Mouse (Mus musculus): ENCODE measurements at regions not wholly inside any gene's neighbourhood (a gene's known extent, or its start where the extent isn't known, plus 50 kb on each side); places are given as distances from the start of the nearest gene placed in this dataset.

DNA sequence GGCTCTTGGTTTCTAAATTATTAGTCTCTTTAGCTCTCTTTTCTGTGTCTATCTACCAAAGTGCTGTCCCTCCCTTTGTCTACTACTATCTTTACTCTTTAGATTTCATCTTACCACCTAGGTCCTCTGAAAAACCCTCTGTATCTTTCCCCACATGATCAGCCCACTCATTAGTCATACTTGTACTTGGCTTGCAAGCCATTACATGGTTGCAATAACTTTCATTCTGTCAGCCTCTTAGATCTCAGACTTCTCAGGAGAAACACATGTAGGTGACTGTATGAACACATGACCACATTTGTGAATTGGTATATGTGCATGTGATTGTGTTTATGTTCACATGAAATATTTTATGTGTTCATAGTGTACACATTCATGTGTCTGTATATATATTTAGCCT lies 83.3 kb upstream of the Agbl1 start:
- DNase-seq: no peak

DNA sequence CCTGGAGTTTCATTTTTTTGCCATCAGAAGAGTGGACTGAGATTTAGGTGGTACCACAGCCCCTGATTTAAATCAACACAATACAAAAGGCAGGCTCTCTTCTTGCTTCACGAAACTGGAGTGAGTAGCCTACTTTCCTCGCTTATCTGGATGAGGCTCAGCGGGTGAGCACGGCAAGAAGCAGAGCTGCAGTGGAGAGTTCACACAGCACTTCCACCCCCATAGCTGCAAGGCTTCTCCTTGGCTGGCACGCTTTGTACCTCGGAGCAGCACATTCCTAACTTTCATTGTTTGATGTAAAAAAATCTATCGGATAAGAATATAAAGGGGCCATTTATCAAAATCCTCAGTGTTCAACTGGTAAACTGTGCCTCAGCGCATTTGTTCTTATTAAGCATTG lies 72.8 kb upstream of the Agbl1 start:
- no peak for DNase-seq

DNA sequence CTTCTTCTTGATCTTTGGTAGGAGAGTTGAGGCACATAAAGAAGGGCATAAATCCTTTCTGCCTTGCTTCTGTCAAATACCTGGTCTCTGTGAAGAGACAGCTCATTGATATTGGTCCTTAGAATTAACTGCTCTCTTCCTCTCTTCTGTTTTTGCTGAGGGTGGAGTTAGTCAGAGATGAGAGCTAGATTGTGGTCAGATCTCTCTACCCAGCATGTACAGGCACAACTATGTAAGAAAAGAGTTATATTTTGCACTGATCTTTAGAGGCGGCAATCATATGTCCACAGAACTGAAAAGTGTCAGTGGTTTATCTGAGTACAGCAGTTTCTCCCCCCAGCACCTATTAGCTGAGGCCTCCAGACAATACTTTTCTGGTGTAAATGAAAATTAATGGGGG lies 65.5 kb upstream of the Agbl1 start:
- no peak for DNase-seq

DNA sequence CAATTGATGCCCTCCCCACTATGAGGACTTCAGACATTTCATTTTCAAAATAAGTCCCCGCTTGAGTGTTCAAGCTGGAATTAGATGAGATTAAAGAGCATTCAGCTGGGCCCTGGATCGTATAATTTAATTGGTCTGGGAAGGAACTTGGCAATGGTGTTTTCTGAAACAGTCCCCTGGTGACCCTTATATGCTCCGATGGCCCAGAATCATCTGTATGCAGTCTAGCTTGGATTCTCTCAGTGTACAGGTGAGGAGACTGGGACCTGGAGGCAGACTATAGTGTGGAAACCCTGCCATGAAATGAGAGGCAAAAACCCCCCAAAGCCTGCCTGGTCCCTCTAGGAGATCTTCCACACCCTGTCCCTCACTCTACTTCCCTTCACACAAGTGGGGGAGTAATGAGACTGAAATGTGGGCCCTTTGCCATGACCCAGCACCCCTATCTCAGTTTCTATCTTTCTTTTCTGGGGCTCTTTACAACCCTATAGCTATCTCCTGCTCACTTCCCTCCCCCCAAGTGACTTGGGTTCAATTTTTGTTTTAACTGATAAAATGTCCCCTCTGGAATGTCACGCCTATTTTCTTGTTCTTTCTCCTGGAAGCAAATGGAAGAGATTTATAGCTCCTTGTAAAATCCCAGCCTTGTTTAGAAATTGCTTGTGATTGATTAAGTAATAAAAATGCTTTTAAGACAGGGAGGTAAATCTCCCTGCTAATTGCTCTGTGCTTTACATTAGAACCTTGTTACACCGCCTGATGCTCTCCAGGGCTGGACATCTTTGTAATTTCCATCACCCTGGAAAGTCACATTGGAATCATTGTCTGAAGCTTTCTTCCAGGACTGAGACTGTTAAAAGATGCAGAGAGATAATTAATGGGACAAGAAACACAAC lies 64.7 kb upstream of the Agbl1 start:
- no peak for DNase-seq

DNA sequence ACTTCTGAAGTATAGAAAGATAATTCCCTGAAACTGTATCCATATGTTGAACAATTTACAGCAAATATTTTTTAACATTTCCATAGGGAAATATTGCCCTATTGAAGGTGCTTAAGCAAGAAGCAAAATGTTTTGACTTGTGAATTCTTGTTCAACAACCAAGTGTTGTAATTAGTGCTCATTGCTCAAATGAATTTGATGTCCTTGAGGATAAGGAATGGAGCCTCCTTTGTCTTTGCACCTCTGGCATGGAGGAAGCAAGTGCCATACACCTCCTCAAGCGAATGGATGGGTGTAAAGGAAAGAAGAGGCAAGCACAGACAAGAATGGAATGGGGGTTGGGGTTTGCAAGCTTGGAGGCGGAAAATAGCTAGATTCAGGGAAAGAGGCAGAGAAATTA lies 59.2 kb upstream of the Agbl1 start:
- no peak for DNase-seq

DNA sequence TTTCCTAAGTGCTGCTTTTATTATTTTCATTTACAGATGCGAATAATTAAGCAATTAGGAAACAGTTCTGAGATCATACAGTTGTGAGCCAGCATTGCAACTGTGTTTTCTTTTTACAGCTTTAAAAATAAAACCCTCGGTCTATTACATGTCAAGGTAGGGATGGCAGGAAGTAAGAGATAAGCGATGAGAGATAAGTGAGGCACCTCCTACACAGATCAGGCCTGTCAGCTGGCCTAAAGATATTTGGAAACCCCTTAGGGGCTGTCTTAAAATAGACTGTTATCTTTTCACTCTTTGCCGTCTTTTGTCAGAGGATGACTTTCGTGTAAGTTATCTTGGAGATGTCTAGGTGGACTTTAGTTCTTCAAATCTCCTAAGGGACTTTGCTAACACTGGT lies 53.5 kb upstream of the Agbl1 start:
- DNase-seq: no peak

DNA sequence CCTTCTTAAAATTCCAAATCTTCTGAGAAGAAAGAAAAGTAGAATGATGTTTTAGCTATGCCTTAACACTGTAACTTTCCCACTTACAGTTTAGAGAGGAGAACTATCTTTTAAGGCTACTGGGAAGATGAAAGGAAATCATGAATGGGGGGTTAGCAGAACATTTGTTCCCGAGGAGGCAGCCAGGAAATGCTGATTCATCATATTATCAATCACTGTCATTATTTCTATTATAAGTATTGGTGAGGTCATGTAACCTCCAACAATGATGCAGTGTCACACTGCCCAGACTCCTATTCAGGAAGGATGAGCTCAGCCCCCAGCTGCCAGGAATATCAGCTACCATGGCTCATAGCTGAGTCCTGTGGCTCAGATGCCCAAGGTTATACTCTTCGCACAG lies 52.3 kb upstream of the Agbl1 start:
- DNase-seq: no peak

Measured in retina, postnatal 1 day (tissue).